Mouse (Mus musculus) liver, embryonic 14 days (tissue): ENCODE data around the gene Bivm. TPM values are rescaled to one million over a fixed set of nuclear protein-coding genes. Genes with fewer than 3 reads are reported as not detected.

Source experiments
- polyA plus RNA-seq: library from polyadenylated mRNA; depleted of rRNA; stranded (reverse); fragments of >200 nt; gene quantifications from 2 replicates; pipeline ENCODE4 v1.2.3, GENCODE M21; 2012; rRNA removed

Bivm gene
- 2.3 and 2.6 TPM in 2 replicates for polyA plus RNA-seq

GRCm38 (mm10) chr1:44118239-44119054 is at the start of gene Bivm, which contains the start of gene Kdelc1:
Bivm (plus strand) TSS chr1:44118957.
Kdelc1 (minus strand) TSS chr1:44118808.

GRCm38 (mm10) chr1:44102259-44102717 is 16.5 kb upstream of the Bivm start, which contains the start of gene Tex30:
Tex30 (minus strand) TSS chr1:44102441.

GRCm38 (mm10) chr1:44147563-44148381 is 29.0 kb downstream of the Bivm start, which contains the start of gene Ercc5:
Ercc5 (plus strand) TSS chr1:44147744.

Other genes with a start within 250 kb of the Bivm start
- gene Tpp2, start 185.3 kb upstream of the Bivm start, polyA plus RNA-seq, result 11.3 and 11.9 TPM in 2 replicates
- 0.02 and 0.03 TPM in 2 replicates for gene Mettl21c, start 98.9 kb upstream of the Bivm start, polyA plus RNA-seq
- gene Gm8251, start 57.0 kb upstream of the Bivm start, polyA plus RNA-seq, result 0.35 and 0.41 TPM in 2 replicates
- 22.9 and 25.3 TPM in 2 replicates for gene Tex30, start 16.5 kb upstream of the Bivm start, polyA plus RNA-seq
- gene Kdelc1, start 149 bp upstream of the Bivm start, polyA plus RNA-seq, result 10.0 and 11.7 TPM in 2 replicates
- 4.7 and 5.1 TPM in 2 replicates for gene Ercc5, start 28.8 kb downstream of the Bivm start, polyA plus RNA-seq
- gene Mettl21e, start 100.0 kb downstream of the Bivm start, polyA plus RNA-seq, result not detected in 2 replicates